Mouse (Mus musculus) mesoderm, embryonic 11.5 days (tissue): ENCODE data around the gene Xlr4a.
A peak's percentile ranks its signal among the peaks of the same experiment; 100 is the strongest.
"Not testable (repeated sequence)": the region's sequence is repeated elsewhere in the genome, so short reads cannot be mapped to it uniquely, and the experiment has no call there.

Experiments
- DNase-seq: peaks from one replicate; pipeline ENCODE4 v3.0.0-alpha.2; 2012; ENCODE audit warnings: low read depth, low spot score

The Xlr4a gene

GRCm38 (mm10) chrX:73082267-73083055, at the start of gene Xlr4a:
Xlr4a (minus strand) TSS chrX:73082478.
- DNase-seq = not testable (repeated sequence)

GRCm38 (mm10) chrX:73122859-73123829, 40.9 kb upstream of the Xlr4a start:
- DNase-seq = not testable (repeated sequence)

DNA sequence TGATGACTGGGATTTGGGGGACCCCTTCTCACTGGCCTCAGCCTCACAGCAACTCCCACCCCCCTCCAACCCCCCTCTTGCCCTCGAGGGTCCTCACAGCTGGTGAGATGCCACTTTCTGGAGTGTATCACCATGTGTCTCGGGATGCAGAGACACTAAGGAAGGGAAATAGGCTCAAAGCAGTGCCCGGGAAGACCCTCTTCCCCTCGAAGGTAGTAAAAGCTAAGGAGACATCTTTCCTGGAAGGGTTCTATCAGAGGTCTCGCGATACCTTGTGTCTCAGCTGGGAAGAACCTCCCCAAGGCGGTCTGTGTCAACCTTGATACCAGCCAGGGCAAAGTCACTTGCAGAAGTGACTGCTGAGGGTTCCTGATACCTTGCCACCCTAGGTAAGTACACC, 34.5 kb upstream of the Xlr4a start, which contains the start of gene Gm14685:
Gene Gm14685, plus strand, starts transcription at position 301 of the 400 bp plus-strand sequence.
- DNase-seq = not testable (repeated sequence)

DNA sequence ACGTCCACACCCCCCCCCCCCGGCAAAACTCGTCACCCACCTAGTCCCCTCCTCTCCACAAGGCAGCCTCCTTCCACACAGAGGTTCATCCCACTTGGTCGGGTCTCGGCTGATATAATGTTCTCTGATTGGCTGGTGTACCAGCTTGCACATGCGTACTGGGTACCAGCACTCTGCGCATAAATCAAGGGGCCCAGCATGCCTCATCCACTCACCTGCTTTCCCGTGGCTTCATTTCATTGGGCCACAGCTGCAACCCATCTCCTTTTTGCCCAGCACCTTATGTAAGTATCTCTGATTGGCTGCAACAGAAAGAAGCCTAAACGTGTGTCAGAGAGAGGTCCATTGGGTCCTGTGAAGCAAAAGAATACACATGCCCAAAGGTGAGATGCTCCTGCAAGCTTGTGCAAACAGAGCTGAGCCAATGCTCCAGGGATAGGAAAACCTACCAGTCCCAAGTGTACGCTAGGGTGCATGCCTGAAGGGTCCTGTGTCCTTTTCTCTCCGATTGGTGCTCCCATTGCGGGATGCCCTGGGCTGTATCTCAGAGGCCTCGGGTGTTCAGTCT, 14.7 kb upstream of the Xlr4a start, which contains the start of gene Xlr3a:
Gene Xlr3a, minus strand, starts transcription at position 155 of the 568 bp plus-strand sequence.
- DNase-seq = not testable (repeated sequence)

DNA sequence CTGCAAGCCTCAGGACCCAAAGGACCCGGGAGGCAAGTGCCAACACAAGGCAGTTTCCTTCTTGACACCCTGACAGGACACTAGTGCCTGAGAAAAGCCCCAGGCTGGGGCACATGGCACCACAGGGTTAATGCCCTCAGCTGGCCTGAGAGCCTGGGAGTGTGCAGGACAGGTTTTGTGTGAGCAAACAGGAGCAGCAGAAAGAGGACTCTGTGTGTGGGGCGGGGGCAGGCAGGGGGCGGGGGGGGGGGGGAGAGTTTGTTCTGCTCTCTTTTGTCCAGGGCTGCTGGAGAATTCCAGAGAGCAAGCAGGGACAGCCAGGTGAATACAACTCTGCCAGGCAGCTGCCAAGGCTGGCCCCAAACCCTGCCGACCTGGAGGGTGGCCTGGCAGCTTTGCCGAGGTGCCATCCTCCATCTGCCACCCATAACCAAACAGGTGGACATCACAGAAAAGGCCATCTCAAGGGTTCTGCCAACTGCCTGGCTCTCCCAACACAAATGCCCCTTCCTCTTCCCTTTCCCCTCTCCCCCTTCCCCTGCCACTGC, 15.4 kb downstream of the Xlr4a start:
- not testable (repeated sequence) for DNase-seq

DNA sequence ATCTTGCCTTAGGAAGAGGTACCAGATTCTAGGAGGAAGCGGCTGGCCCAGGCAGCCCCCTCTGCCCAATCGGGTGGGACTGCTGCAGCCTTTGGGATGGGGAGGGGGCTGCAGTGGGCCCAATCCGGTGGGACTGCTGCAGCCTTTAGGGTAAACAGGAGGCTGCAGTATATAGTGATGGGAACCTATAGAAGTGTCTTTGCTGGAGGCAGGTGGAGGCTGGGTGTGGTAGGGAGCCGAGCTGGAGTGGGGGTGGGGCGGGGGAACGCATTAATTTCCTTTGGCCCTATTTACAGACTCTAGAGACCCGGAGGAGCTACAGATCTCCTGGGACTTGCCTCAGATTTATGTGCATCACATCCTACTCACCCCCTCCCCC, 17.9 kb downstream of the Xlr4a start, which contains the start of gene Pnma3:
Gene Pnma3, plus strand, starts transcription at position 373 of the 379 bp plus-strand sequence.
- DNase-seq = no peak

- DNase-seq = peak; percentile 22
Observed at GRCm38 (mm10) chrX:73063512-73064414, 18.5 kb downstream of the Xlr4a start.

- DNase-seq = no peak
Observed at GRCm38 (mm10) chrX:73062323-73062722, 20.0 kb downstream of the Xlr4a start.

DNA sequence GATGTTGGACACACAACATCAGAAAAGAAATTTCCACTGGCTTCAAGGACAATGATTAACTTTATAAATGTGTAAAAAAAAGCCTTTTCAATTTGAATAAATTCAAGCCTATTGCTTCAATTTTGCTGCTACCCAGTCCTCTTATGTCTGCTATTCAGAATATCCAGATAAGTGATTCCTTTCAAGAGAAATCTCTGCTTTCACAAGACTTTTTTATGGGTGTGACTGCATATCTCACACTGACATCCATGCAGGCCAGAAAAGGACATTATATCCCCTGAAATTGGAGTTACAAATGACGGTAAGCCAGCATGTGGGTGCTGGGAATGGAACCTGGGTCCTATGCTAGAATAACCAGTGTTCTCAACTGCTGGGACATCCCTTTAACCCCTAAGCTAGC, 20.8 kb downstream of the Xlr4a start:
- no peak for DNase-seq

GRCm38 (mm10) chrX:73053860-73054563, 28.3 kb downstream of the Xlr4a start:
- peak; percentile 92 for DNase-seq

DNA sequence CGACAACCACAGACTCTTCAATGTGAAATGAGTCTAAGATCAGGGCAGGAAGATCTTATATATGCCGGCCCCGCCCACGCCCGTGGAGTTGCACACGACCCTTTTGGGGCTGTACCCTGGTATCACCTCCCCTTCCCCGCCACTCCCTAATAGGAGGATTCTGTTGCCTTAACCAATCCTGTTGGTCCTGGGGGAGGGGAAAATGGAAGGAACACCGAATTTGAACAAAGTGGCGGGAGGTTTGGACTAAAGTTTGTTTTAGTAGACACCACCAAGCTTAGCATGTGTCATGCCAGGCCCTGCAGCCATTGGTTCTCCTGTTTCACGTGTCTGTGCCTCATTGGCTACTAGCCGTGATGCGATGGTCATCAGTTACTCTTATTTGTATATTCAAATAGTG, 42.6 kb downstream of the Xlr4a start:
- DNase-seq = no peak

- no peak for DNase-seq
Observed at GRCm38 (mm10) chrX:73038831-73039230, 43.4 kb downstream of the Xlr4a start.

- no peak for DNase-seq
Observed at GRCm38 (mm10) chrX:73037003-73037402, 45.3 kb downstream of the Xlr4a start, which contains the start of gene Pnma5. Pnma5 (minus strand) TSS chrX:73037103.
